ENCODE assay signal across 27 mouse cellular contexts in the genomic region with DNA sequence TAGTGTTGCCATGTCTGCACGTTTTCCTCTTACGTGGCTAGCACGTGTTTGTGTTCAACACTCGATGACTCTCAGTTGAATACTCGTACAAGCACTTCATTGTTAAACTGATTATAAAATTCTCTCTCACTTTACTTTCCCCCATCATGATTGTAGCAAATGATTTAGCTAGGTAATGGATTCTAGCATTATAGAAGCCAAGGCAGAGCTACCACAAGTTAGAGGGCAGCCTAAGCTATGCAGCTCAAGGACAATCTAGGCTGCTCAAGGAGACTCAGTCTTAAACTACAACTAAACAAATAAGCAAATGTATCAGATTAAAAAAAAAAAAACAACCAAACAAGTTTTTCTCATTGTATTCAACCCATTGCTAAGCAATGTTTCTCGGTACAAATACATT. TPM values are rescaled to one million over a fixed set of nuclear protein-coding genes. Genes with fewer than 3 reads are reported as not detected.
DNase-seq lines count a peak whose midpoint lies in the region; ATAC-seq and TF ChIP-seq lines count a peak whose summit lies in the region.
"Had no signal": no experiment of that assay in that cellular context is flagged by ENCODE, and none has a peak within 500 bp of the region (broad histone marks: within the 10 kb centered on the region; RNA-seq: fewer than 3 reads in every experiment).

No protein-coding gene starts in this region.

- TF ChIP-seq POLR2A in ES-Bruce4 (IDR thresholded peaks at IDR 0.05; ENCODE audit: insufficient read depth, low read length) = no peak

- intact Hi-C loops in heart, postnatal 36 days (cut with DNase I) = no loop called here

- TF ChIP-seq CTCF in ES-Bruce4 (IDR thresholded peaks at IDR 0.05; ENCODE audit: low read depth, low read length) = no peak

- no peak for ATAC-seq in kidney, embryonic 16.5 days (ENCODE audit: low FRiP score, low TSS enrichment)
- no peak for ATAC-seq in hindbrain, embryonic 16.5 days
- ATAC-seq: activated CD4-positive, CD25-positive, alpha-beta regulatory T cell, adult 4 months; forebrain, embryonic 15.5 days; intestine, embryonic 15.5 days had no signal

- H3K9me3 ChIP-seq in kidney, embryonic 16.5 days (ENCODE audit: low read length) = no peaks in the 10 kb centered on the region
- no peaks in the 10 kb centered on the region for H3K9me3 ChIP-seq in ES-Bruce4 (replicated peaks; ENCODE audit: control insufficient read depth, insufficient read depth, low read length, poor library complexity, severe bottlenecking)
- no peaks in the 10 kb centered on the region for H3K9me3 ChIP-seq in hindbrain, embryonic 16.5 days (ENCODE audit: control insufficient read depth, low read length)
- H3K9me3 ChIP-seq: embryonic facial prominence, embryonic 10.5 days; embryonic facial prominence, embryonic 13.5 days; forebrain, embryonic 12.5 days; forebrain, embryonic 15.5 days; hindbrain, embryonic 10.5 days; intestine, embryonic 15.5 days had no signal

- no peak for TF ChIP-seq EP300 in ES-Bruce4 (IDR thresholded peaks at IDR 0.05; ENCODE audit: insufficient read depth, low read depth, low read length)

- no peak overlapping the region for H3K4me3 ChIP-seq in kidney, embryonic 16.5 days (ENCODE audit: low read length)
- no peak overlapping the region for H3K4me3 ChIP-seq in ES-Bruce4 (ENCODE audit: low read depth, low read length)
- no peak overlapping the region for H3K4me3 ChIP-seq in hindbrain, embryonic 16.5 days (ENCODE audit: low read length)
- H3K4me3 ChIP-seq: embryonic facial prominence, embryonic 10.5 days; embryonic facial prominence, embryonic 13.5 days; erythroblast, embryonic 14.5 days; forebrain, embryonic 12.5 days; forebrain, embryonic 15.5 days; hindbrain, embryonic 10.5 days; intestine, embryonic 15.5 days had no signal

- WGBS in kidney, embryonic 16.5 days = 79% methylated on average over 6 of the region's 6 CpGs
- WGBS in hindbrain, embryonic 16.5 days = 83% methylated on average over 6 of the region's 6 CpGs

- no peak overlapping the region for H3K4me2 ChIP-seq in kidney, embryonic 16.5 days (replicated peaks; ENCODE audit: low read depth, low read length)
- H3K4me2 ChIP-seq in hindbrain, embryonic 16.5 days (ENCODE audit: low read length) = no peak overlapping the region
- H3K4me2 ChIP-seq: embryonic facial prominence, embryonic 13.5 days; forebrain, embryonic 12.5 days; forebrain, embryonic 15.5 days; heart, embryonic 11.5 days; hindbrain, embryonic 14.5 days; intestine, embryonic 15.5 days had no signal

- no peaks in the 10 kb centered on the region for H3K27me3 ChIP-seq in kidney, embryonic 16.5 days (ENCODE audit: insufficient read depth, low read length)
- no peaks in the 10 kb centered on the region for H3K27me3 ChIP-seq in ES-Bruce4 (ENCODE audit: control insufficient read depth, insufficient read depth, low read length, poor library complexity, severe bottlenecking)
- no peaks in the 10 kb centered on the region for H3K27me3 ChIP-seq in hindbrain, embryonic 16.5 days (replicated peaks; ENCODE audit: control insufficient read depth, insufficient read depth, low read length)
- H3K27me3 ChIP-seq: embryonic facial prominence, embryonic 13.5 days; forebrain, embryonic 12.5 days; forebrain, embryonic 15.5 days; intestine, embryonic 15.5 days had no signal

- peak overlapping the region; percentile 58; the same call in 1 of the 2 replicates for H3K27ac ChIP-seq in kidney, embryonic 16.5 days (ENCODE audit: low read length)
- peak overlapping the region; percentile 99 for H3K27ac ChIP-seq in ES-Bruce4 (ENCODE audit: insufficient read depth, low read length)
- no peak overlapping the region for H3K27ac ChIP-seq in hindbrain, embryonic 16.5 days (ENCODE audit: low read depth, low read length)
- H3K27ac ChIP-seq: embryonic facial prominence, embryonic 10.5 days; embryonic facial prominence, embryonic 13.5 days; forebrain, embryonic 12.5 days; forebrain, embryonic 15.5 days; hindbrain, embryonic 10.5 days; hindbrain, embryonic 14.5 days; intestine, embryonic 15.5 days had no signal

- DNase-seq in heart, adult 11 months = peak; percentile 30
- DNase-seq in heart, postnatal 36 days = no peak
- DNase-seq in kidney, adult 18-20 months = no peak
- peak; percentile 52 for DNase-seq in R1 (ENCODE audit: low read depth, low spot score)
- DNase-seq in testis, postnatal 10 days (ENCODE audit: low spot score) = no peak
- DNase-seq: adrenal gland, adult 8-10 months; adrenal gland, postnatal 25 days; cerebellum, adult 11-12 months; cerebellum, adult 8-10 months; cerebellum, postnatal 10 days; cerebellum, postnatal 36 days; embryo, embryonic 11 days; gastrocnemius, postnatal 10 days; gastrocnemius, postnatal 36 days had no signal

- no peak overlapping the region for H3K9ac ChIP-seq in kidney, embryonic 16.5 days (replicated peaks; ENCODE audit: low read length)
- H3K9ac ChIP-seq in ES-Bruce4 (ENCODE audit: low read depth, poor library complexity, severe bottlenecking) = 0 out of 2 replicates have a peak overlapping the region, but pooled peaks have one; percentile 75
- H3K9ac ChIP-seq in hindbrain, embryonic 16.5 days (ENCODE audit: low read depth, low read length) = no peak overlapping the region
- H3K9ac ChIP-seq: embryonic facial prominence, embryonic 13.5 days; forebrain, embryonic 12.5 days; forebrain, embryonic 15.5 days; hindbrain, embryonic 14.5 days; intestine, embryonic 15.5 days had no signal

- peaks cover 22% of the 10 kb centered on the region for H3K4me1 ChIP-seq in kidney, embryonic 16.5 days (ENCODE audit: insufficient read depth, low read length)
- H3K4me1 ChIP-seq in ES-Bruce4 (ENCODE audit: control insufficient read depth, insufficient read depth, low read length) = peaks cover 7% of the 10 kb centered on the region
- H3K4me1 ChIP-seq in hindbrain, embryonic 16.5 days (ENCODE audit: control insufficient read depth, insufficient read depth, low read depth, low read length) = peaks cover 7% of the 10 kb centered on the region

- peaks cover 6% of the 10 kb centered on the region; the same call in 1 of the 2 replicates for H3K36me3 ChIP-seq in kidney, embryonic 16.5 days (ENCODE audit: insufficient read depth, low read length)
- H3K36me3 ChIP-seq in ES-Bruce4 (ENCODE audit: control insufficient read depth, insufficient read depth, low read length, poor library complexity, severe bottlenecking) = no peaks in the 10 kb centered on the region
- no peaks in the 10 kb centered on the region for H3K36me3 ChIP-seq in hindbrain, embryonic 16.5 days (ENCODE audit: control insufficient read depth, insufficient read depth, low read length)
- H3K36me3 ChIP-seq: forebrain, embryonic 15.5 days; intestine, embryonic 15.5 days had no signal

RNA-seq across cellular contexts. Expression of a gene that starts 12.7 kb away (rescaled TPM):
- 10 to 100 TPM; 17.0 to 22.7 TPM for total RNA-seq in heart, postnatal 36 days (2021)
- polyA plus RNA-seq in kidney, embryonic 16.5 days (2015; fragmentation: Nextera tagmentation; extraction: Ambion mirVana) = 17.0 and 19.6 TPM in 2 replicates
- polyA plus RNA-seq in ES-Bruce4 (2011; ENCODE audit: insufficient read depth, insufficient read length, low read depth, missing spikeins) = 59.1 and 62.6 TPM in 2 replicates
- polyA plus RNA-seq in hindbrain, embryonic 16.5 days (2015; fragmentation: Nextera tagmentation; extraction: Ambion mirVana) = 12.7 and 13.7 TPM in 2 replicates

Comparison
In these comparisons a context has a peak if more than half of its experiments do, and no peak if none do; other contexts are left out.
1. DNase-seq: peak in heart, adult 11 months (single experiment) and R1 (single experiment); none in heart, postnatal 36 days (0 of 2), kidney, adult 18-20 months (single experiment) and testis, postnatal 10 days (single experiment).